Mouse (Mus musculus) heart, adult 2 months (tissue): ENCODE data around the gene 4932438H23Rik. TPM values are rescaled to one million over a fixed set of nuclear protein-coding genes. Genes with fewer than 3 reads are reported as not detected.

Source experiments
- DNase-seq, 2 experiments: peaks; one replicate each; pipeline ENCODE4 v3.0.0; 2021
- H3K27ac ChIP-seq: fragments of 200-600 bp; 2 replicates; pipeline ENCODE4 v1.8.1; 2022
- H3K27me3 ChIP-seq: fragments of 200-500 bp; 2 replicates; pipeline ENCODE4 v1.6.1; 2012; ENCODE audit warnings: mild to moderate bottlenecking, low read length, inconsistent platforms, mixed read lengths; ENCODE audit not compliant: control insufficient read depth, insufficient read depth
- H3K36me3 ChIP-seq: fragments of 200-500 bp; 2 replicates; pipeline ENCODE4 v1.6.1; 2012; ENCODE audit warnings: low read length, inconsistent platforms; ENCODE audit not compliant: control insufficient read depth, insufficient read depth
- H3K4me1 ChIP-seq: fragments of 200-500 bp; 2 replicates; pipeline ENCODE4 v1.6.1; 2011; ENCODE audit warnings: low read length; ENCODE audit not compliant: control insufficient read depth, insufficient read depth
- H3K4me3 ChIP-seq: fragments of 200-600 bp; 2 replicates; pipeline ENCODE4 v1.8.1; 2022
- H3K79me2 ChIP-seq: fragments of 200-500 bp; replicated peaks from 2 replicates; pipeline ENCODE4 v1.6.1; 2012; ENCODE audit warnings: mild to moderate bottlenecking, inconsistent platforms, low read length, moderate library complexity, mixed read lengths; ENCODE audit not compliant: control insufficient read depth, insufficient read depth
- H3K9ac ChIP-seq: fragments of 200-500 bp; 2 replicates; pipeline ENCODE4 v1.6.1; 2012; ENCODE audit warnings: low read depth, mild to moderate bottlenecking, control low read depth, inconsistent platforms, low read length, mixed read lengths
- CTCF ChIP-seq: fragments of 200-600 bp; IDR thresholded peaks from 2 replicates; pipeline ENCODE4 v1.8.1; 2022; ENCODE audit warnings: antibody characterized with exemption, mild to moderate bottlenecking, moderate library complexity
- EP300 ChIP-seq: fragments of 200-500 bp; IDR thresholded peaks from 2 replicates; pipeline ENCODE4 v1.6.1; 2011; ENCODE audit warnings: low read depth, low read length, control low read depth; ENCODE audit not compliant: insufficient read depth
- POLR2A ChIP-seq: fragments of 200-500 bp; IDR thresholded peaks from 2 replicates; pipeline ENCODE4 v1.6.1; 2011; ENCODE audit warnings: mild to moderate bottlenecking, low read depth, low read length, control low read depth; ENCODE audit not compliant: insufficient read depth
- WGBS: fragments of 180-500 bp; shearing (Covaris S2); methylation state at CpG from one replicate; pipeline ENCODE4 v1.1.7; 2018; 5-methylcytosine and 5-hydroxymethylcytosine counted together
- intact Hi-C: fragments of 180-260 bp; cut with DNase I; formaldehyde crosslinking; loops from one replicate; pipeline ENCODE4 v1.15.1; 2025
- polyA plus RNA-seq: library from polyadenylated mRNA; depleted of rRNA; stranded (reverse); fragments of >200 nt; gene quantifications from 2 replicates; pipeline ENCODE4 v1.2.3, GENCODE M21; 2012
- total RNA-seq, 2 experiments: library from RNA; stranded (reverse); gene quantifications; 2 replicates each; pipeline ENCODE4 v1.2.3; 2021

The 4932438H23Rik gene
- total and polyA plus RNA-seq, 3 experiments = 0.06 to 0.14 TPM; not detected in 1

DNA sequence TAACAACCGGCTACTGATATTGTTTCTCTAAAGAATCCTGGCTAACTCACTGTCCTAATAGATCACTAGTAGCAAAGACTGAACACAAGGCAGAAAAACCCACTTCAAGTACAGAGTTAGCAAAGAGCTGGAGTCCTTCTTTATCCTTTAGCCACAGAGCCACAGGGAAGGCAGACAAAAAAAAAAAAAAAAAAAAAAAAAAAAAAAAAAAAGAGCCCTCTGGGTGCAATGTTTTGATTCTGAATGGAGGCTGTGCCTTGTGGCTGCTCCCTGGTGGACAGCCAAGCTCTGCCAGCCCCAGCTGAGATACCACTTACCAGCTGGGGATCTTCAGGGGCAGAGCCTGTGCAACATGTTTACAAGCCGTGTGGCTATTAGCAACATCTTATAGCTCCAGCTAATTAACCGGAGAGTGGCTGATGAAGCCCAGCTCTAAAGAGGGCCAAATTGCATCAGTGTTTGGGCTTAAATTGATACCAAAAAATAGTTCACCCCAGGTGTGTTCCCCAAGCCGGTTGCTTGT is 2.1 kb upstream of the 4932438H23Rik start:
- Histone ChIP-seq H3K27me3 (no peaks in the 10 kb centered on the region), H3K9ac (no peak overlapping the region), H3K79me2 (no peaks in the 10 kb centered on the region), H3K36me3 (no peaks in the 10 kb centered on the region), H3K27ac (no peak overlapping the region), H3K4me3 (no peak overlapping the region), H3K4me1 (no peaks in the 10 kb centered on the region)
- WGBS = 92% methylated on average over 4 of the region's 4 CpGs
- intact Hi-C loops = no loop called here
- TF ChIP-seq CTCF (no peak), EP300 (no peak), POLR2A (no peak)
- DNase-seq = no peak

DNA sequence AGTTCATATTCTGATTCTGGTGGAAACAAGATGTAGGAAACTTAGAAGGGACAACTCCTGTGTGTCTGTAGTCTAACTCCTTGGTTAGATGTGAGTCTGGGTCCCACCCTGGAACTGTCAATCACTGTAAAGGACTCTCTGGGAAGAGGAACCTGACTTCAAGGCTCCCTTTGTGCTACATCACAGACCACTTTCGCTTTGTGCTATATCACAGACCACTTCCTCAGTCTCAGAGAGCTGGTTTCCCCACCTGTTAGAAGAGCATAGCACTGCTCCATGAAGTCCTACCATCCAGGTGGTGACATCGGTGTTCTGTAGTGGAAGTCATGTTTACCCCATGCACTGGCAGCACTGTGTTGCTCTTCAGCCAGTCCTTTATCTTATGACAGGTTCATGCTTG is 1.1 kb upstream of the 4932438H23Rik start:
- H3K4me1 ChIP-seq = no peaks in the 10 kb centered on the region
- intact Hi-C loops = no loop called here
- DNase-seq = no peak
- no peaks in the 10 kb centered on the region for H3K79me2 ChIP-seq
- WGBS = 81% methylated on average over 2 of the region's 2 CpGs
- H3K36me3 ChIP-seq = no peaks in the 10 kb centered on the region
- H3K27me3 ChIP-seq = no peaks in the 10 kb centered on the region; the same call in 1 of the 2 replicates
- no peak overlapping the region for H3K4me3 ChIP-seq
- H3K27ac ChIP-seq = no peak overlapping the region
- TF ChIP-seq POLR2A (no peak), EP300 (no peak)
- H3K9ac ChIP-seq = no peak overlapping the region

DNA sequence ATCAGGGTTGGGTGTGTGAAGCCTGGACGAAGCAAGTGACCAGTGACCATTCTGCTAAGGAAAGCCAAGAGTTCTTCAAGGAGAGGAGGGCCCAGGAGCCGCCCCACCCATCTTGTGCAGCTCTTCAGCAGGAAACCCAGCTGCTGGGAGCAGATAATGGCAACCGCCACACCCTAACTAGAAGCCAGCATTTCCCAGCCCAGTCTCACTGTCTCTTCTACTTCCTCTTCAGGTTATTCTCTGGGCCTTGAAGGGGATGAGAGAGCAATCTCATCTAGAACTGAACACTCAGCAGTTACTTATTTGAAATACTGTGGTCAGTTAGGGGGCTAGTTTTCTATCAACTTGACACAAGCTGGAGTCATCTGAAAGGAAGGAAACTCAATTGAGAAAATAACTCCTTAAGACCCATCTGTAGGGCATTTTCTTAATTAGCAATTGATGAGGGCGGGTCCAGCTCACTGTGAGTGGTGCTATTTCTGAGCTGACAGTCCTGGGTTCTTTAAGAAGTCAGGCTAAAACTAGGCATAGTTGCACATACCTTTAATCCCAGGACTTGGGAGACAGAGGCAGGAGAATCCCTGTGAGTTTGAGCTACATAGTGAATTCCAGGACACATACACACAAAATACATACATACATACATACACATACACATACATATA is 8.1 kb downstream of the 4932438H23Rik start:
- H3K79me2 ChIP-seq = no peaks in the 10 kb centered on the region
- intact Hi-C loops = no loop called here
- H3K4me1 ChIP-seq = no peaks in the 10 kb centered on the region
- H3K27me3 ChIP-seq = no peaks in the 10 kb centered on the region; the same call in 1 of the 2 replicates
- H3K27ac ChIP-seq = no peak overlapping the region
- TF ChIP-seq POLR2A = no peak
- no peak for TF ChIP-seq CTCF
- no peak for TF ChIP-seq EP300
- H3K36me3 ChIP-seq = no peaks in the 10 kb centered on the region
- H3K4me3 ChIP-seq = no peak overlapping the region
- DNase-seq = no peak
- 50% methylated on average over 4 of the region's 4 CpGs for WGBS
- H3K9ac ChIP-seq = no peak overlapping the region

DNA sequence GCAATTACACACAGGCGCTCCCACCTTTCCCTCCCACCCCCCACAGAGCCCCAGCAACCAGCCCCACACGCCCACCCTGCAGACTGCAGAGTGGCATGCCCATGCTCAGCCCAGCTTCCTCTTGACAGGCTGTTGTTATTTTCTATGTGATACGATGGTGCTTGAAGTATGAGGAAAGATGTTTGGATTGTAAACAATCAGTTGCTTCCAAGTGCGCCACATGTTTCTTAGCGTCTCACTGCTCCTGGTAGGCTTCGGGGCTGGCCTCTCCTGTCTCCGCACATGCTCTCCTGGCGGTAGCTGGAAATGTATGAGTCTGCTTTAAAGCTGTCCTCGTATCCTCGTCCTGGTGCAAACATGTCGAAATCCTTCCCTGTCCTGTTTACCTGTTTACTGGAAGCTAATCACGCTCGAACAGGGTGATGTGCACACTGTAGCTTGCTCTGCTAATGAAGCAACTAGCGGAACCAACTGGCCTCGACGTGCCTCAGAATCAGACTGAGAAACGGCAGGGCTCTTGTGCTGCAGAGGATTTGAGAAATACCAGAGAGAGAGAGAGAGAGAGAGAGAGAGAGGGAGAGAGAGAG is 9.6 kb downstream of the 4932438H23Rik start:
- Histone ChIP-seq H3K27me3 (no peaks in the 10 kb centered on the region), H3K4me3 (no peak overlapping the region), H3K9ac (no peak overlapping the region), H3K27ac (no peak overlapping the region), H3K79me2 (no peaks in the 10 kb centered on the region), H3K4me1 (no peaks in the 10 kb centered on the region), H3K36me3 (no peaks in the 10 kb centered on the region)
- TF ChIP-seq POLR2A (no peak), EP300 (no peak), CTCF (no peak)
- WGBS = 50% methylated on average over 17 of the region's 17 CpGs
- DNase-seq = no peak
- intact Hi-C loops = no loop called here

DNA sequence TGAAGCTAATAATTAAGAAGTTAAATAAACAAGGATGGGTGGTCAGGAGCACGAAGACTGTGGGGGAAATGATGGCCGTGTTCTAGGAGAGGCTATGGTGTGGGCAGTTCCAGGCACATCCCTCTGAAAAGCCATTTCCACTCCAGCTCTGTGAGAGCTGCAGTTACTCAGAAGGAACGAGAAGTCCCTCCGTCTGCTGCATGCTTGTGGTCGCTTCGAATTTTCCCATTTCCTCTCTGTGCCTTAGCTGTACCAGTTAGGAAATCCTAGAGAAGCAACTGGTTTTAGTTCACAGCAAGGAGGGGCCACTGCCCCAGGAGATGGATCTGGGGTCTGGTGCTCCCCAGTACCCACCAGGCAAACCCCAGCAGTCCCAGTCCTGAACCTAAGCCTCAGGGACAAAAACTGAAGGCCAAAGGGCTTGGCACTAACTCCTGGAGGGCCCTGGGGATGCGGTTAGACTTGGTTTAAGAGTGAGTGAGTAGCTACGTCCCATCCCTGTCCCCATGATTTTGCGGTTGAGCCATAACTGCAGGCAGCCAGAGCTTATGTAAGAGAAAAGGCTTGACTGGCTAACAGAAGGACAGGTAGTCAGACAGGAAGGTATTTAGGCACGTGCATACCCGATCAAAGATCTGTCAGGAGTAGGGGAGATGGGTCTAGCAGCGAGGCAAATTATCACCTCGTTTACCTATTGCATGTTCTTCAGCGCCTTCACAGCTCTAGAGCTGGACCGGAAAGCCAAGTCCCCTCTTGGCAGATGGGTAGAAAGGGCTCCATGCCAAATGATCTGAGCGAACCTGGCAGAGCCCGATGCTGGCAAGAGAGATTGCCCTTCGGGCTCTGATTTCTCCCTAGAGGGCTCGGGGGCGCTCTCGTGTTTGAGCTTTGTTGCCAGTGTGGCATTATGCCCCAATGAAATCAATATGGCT is 10.3 kb downstream of the 4932438H23Rik start:
- no peak overlapping the region for H3K9ac ChIP-seq
- intact Hi-C loops = loop anchor here (5.0 kb wide), 1 partner anchor 83 kb away; no protein-coding TSS in a partner anchor
- no peak overlapping the region for H3K27ac ChIP-seq
- H3K36me3 ChIP-seq = no peaks in the 10 kb centered on the region
- no peak for TF ChIP-seq POLR2A
- TF ChIP-seq EP300 = no peak
- TF ChIP-seq CTCF = no peak
- WGBS = 62% methylated on average over 21 of the region's 21 CpGs
- no peaks in the 10 kb centered on the region for H3K79me2 ChIP-seq
- no peaks in the 10 kb centered on the region for H3K27me3 ChIP-seq
- no peaks in the 10 kb centered on the region for H3K4me1 ChIP-seq
- peak; percentile 34 to 53 for DNase-seq
- H3K4me3 ChIP-seq = no peak overlapping the region
